Mouse (Mus musculus) left cerebral cortex, adult 6 months (tissue): ENCODE data around the gene Cd244a. TPM values are rescaled to one million over a fixed set of nuclear protein-coding genes. Genes with fewer than 3 reads are reported as not detected.

Experiments used
- long read RNA-seq, 2 experiments: library from polyadenylated mRNA; unstranded; transcript quantifications; one replicate each; pipeline ENCODE4 v2.0.0; 2019 to 2020
- polyA plus RNA-seq: library from polyadenylated mRNA; unstranded; fragments of <200 nt; fragmentation: Nextera tagmentation; gene quantifications from 2 replicates; pipeline ENCODE4 v1.2.3, GENCODE M21; 2021

Gene Cd244a
- polyA plus RNA-seq, result 0.09 TPM in 1 of 2 replicates, not detected in the other
- long read RNA-seq, experiment 1, partial matches to known transcripts, result 0 of 1 reads
- long read RNA-seq, experiment 1, other reads (novel, unspliced or antisense), result 1 of 1 reads
- long read RNA-seq, experiment 2, result 0 reads

DNA sequence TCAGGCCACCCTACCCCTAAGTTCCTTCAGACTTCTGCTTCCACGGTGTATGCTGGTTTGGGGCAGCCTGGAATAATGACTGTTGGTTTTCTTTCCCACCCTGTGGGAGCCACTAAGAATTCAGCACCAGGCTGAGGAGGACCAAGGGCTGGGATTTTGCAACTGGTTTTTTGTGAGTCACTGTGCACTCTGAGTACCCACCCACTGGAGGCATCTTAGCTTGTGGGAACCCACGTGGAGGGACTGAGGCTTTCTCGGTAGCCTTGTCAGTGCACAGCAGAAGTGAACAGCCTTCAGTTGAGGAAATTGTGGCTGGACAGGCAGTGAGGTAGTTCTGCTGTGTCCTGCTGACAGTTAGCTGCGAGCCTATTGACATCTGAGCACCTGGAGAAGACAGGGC, at the start of gene Cd244a:
Gene Cd244a, plus strand, starts transcription at position 296 of the 400 bp plus-strand sequence.

GRCm38 (mm10) chr1:171535194-171535593, 23.8 kb upstream of the Cd244a start, which contains the start of gene Itln1:
Gene Itln1 (minus strand): TSS chr1:171535294.

GRCm38 (mm10) chr1:171607176-171607575, 48.2 kb downstream of the Cd244a start, which contains the start of gene Ly9:
Gene Ly9 (minus strand): TSS chr1:171607410.

DNA sequence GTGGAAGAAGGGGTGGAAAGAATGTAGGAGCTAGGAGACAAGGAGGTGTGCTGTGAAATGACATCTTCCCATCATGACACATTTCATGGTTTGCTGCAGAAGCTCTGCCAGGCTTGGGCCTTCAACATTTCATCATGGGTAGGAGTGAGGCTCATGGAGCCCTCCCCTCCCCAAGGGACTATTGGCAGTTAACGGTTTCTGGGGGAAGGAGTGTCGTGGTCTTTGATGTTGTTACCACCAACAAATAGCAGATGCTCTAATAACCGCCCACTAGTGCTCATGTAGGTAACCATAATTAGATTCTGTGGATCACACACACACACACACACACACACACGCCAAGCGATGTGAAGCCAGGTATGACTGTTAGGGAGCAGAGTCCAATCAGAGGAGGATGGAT, 93.7 kb downstream of the Cd244a start, which contains the start of gene Slamf7:
Gene Slamf7, minus strand, starts transcription at position 302 of the 400 bp plus-strand sequence.

Other genes starting within 250 kb of the Cd244a start
- 35.3 and 38.1 TPM in 2 replicates for gene Dedd, start 230.0 kb upstream of the Cd244a start, polyA plus RNA-seq
- gene Nit1, start 213.5 kb upstream of the Cd244a start, polyA plus RNA-seq, result 32.0 and 41.0 TPM in 2 replicates
- gene Pfdn2, start 213.5 kb upstream of the Cd244a start, polyA plus RNA-seq, result 136 and 195 TPM in 2 replicates
- gene Klhdc9, start 198.4 kb upstream of the Cd244a start, polyA plus RNA-seq, result 9.3 and 10.6 TPM in 2 replicates
- 1.9 and 2.0 TPM in 2 replicates for gene Nectin4, start 189.1 kb upstream of the Cd244a start, polyA plus RNA-seq
- 0.60 and 0.85 TPM in 2 replicates for gene Arhgap30, start 170.2 kb upstream of the Cd244a start, polyA plus RNA-seq
- gene Usf1, start 147.9 kb upstream of the Cd244a start, polyA plus RNA-seq, result 37.9 and 48.2 TPM in 2 replicates
- gene Tstd1, start 140.3 kb upstream of the Cd244a start, polyA plus RNA-seq, result 1.2 and 1.9 TPM in 2 replicates
- gene F11r, start 121.7 kb upstream of the Cd244a start, polyA plus RNA-seq, result 8.6 TPM in 2 replicates
- gene Alyref2, start 55.7 kb upstream of the Cd244a start, polyA plus RNA-seq, result 6.7 and 7.4 TPM in 2 replicates
- gene Itln1, start 23.9 kb upstream of the Cd244a start, polyA plus RNA-seq, result not detected in 2 replicates
- 0.10 and 0.15 TPM in 2 replicates for gene Ly9, start 48.2 kb downstream of the Cd244a start, polyA plus RNA-seq
- gene Slamf7, start 93.8 kb downstream of the Cd244a start, polyA plus RNA-seq, result 0.11 TPM in 1 of 2 replicates, not detected in the other
- 2.1 and 2.4 TPM in 2 replicates for gene Cd48, start 122.8 kb downstream of the Cd244a start, polyA plus RNA-seq
- gene Slamf1, start 207.9 kb downstream of the Cd244a start, polyA plus RNA-seq, result 0.11 and 0.39 TPM in 2 replicates